Comparison of ENCODE assay signal across 24 mouse cellular contexts in the genomic region with DNA sequence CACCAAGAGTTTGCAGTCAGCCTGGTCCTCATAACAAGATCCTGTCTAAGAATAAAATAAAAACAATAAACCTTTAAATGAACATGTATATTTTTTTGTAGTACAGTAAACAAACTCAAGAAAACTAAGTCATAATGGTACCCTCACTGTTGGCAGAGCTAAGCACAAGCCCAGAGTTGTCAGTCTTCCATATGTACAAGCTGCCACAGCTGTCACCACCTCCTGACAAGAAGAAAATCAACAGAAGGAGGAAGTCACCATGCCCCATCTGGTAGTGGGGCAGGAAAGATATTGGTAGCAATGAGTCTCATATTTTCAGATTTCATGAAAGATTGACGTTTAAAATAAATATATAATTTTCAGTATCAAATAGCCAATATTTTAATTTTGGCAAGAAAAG.
"Had no signal": no experiment of that assay in that cellular context is flagged by ENCODE, and none has a peak within 500 bp of the region (broad histone marks: within the 10 kb centered on the region; RNA-seq: fewer than 3 reads in every experiment).

No protein-coding gene starts in this region.

- ATAC-seq: hindbrain, postnatal 0 days; intestine, embryonic 16.5 days; liver, embryonic 12.5 days had no signal

- H3K36me3 ChIP-seq: heart, embryonic 13.5 days; heart, embryonic 15.5 days; hindbrain, embryonic 13.5 days; hindbrain, embryonic 15.5 days; kidney, embryonic 15.5 days; limb, embryonic 13.5 days; limb, embryonic 15.5 days; liver, embryonic 12.5 days had no signal

- H3K9me3 ChIP-seq: heart, embryonic 13.5 days; heart, embryonic 15.5 days; hindbrain, embryonic 13.5 days; hindbrain, embryonic 15.5 days; kidney, embryonic 15.5 days; limb, embryonic 13.5 days; limb, embryonic 15.5 days; liver, embryonic 12.5 days had no signal

- H3K27me3 ChIP-seq: heart, embryonic 13.5 days; heart, embryonic 15.5 days; hindbrain, embryonic 13.5 days; hindbrain, embryonic 15.5 days; kidney, embryonic 15.5 days; limb, embryonic 13.5 days; limb, embryonic 15.5 days; liver, embryonic 12.5 days had no signal

- H3K4me2 ChIP-seq: heart, embryonic 11.5 days; heart, embryonic 13.5 days; heart, embryonic 15.5 days; hindbrain, embryonic 13.5 days; hindbrain, embryonic 15.5 days; kidney, embryonic 15.5 days; limb, embryonic 13.5 days; limb, embryonic 15.5 days; liver, embryonic 12.5 days had no signal

- H3K4me3 ChIP-seq: heart, adult 2 months; heart, embryonic 13.5 days; heart, embryonic 15.5 days; hindbrain, embryonic 13.5 days; hindbrain, embryonic 15.5 days; kidney, embryonic 15.5 days; limb, embryonic 13.5 days; limb, embryonic 15.5 days; liver, embryonic 12.5 days had no signal

- DNase-seq: gastrocnemius, postnatal 14 days; gastrocnemius, postnatal 36 days; heart, adult 11 months; heart, adult 2 months; heart, postnatal 14 days; heart, postnatal 36 days; kidney, adult 11 months; kidney, postnatal 14 days; layer of hippocampus, adult 9-11 months; left cerebral cortex, postnatal 4 days; lung, adult 18-20 months had no signal

- H3K9ac ChIP-seq: heart, embryonic 13.5 days; heart, embryonic 15.5 days; hindbrain, embryonic 13.5 days; hindbrain, embryonic 15.5 days; kidney, embryonic 15.5 days; limb, embryonic 13.5 days; limb, embryonic 15.5 days; liver, embryonic 12.5 days; liver, embryonic 14.5 days had no signal

- H3K27ac ChIP-seq: heart, adult 2 months; heart, embryonic 13.5 days; heart, embryonic 15.5 days; hindbrain, embryonic 13.5 days; hindbrain, embryonic 15.5 days; hindbrain, postnatal 0 days; kidney, embryonic 15.5 days; kidney, postnatal 0 days; limb, embryonic 13.5 days; limb, embryonic 15.5 days; liver, embryonic 12.5 days; liver, embryonic 14.5 days had no signal

- H3K4me1 ChIP-seq: heart, embryonic 13.5 days; heart, embryonic 15.5 days; hindbrain, embryonic 13.5 days; hindbrain, embryonic 15.5 days; kidney, embryonic 15.5 days; limb, embryonic 13.5 days; limb, embryonic 15.5 days; liver, embryonic 12.5 days had no signal
